Mouse (Mus musculus) inflammation-experienced regulatory T-cells, adult 6 months (primary cell): ENCODE measurements at regions not wholly inside any gene's neighbourhood (a gene's known extent, or its start where the extent isn't known, plus 50 kb on each side); places are given as distances from the start of the nearest gene placed in this dataset.

Experiments used
- ATAC-seq: one replicate; pipeline ENCODE4 v1.8.0; 2017

DNA sequence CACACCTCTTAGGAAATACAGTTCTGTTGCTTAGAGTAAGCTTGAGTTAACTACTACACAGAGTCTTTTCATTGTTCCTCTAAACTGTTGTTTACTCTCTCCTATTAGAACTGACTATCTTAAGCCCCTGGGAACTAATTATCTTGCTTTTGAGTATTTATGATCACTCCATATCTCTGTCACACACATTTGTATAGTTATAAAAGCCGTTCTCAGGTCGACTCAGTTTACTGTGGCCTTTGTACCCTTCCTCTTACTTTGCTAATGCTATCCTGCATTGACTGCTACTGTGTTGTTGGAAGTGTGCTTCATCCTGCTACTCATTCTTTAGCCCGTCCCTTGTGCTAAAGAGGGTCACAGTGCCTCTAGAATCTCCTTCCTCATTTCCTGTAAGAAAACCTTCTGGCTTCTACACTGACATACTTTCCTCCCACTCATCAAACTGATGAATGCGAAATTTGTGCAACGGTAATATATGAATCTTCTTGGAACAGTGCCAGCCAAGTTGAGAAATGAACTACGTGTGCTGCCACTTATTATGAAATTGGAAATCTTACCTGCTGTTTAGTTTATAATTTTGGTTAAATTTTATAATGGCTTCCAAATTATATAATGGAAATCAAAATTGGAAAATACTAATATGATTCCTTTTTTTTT is 119.8 kb upstream of the Cblb start:
- ATAC-seq: peak; percentile 38

- no peak for ATAC-seq
Measured at GRCm38 (mm10) chr16:51915034-51915928, 115.7 kb upstream of the Cblb start.

DNA sequence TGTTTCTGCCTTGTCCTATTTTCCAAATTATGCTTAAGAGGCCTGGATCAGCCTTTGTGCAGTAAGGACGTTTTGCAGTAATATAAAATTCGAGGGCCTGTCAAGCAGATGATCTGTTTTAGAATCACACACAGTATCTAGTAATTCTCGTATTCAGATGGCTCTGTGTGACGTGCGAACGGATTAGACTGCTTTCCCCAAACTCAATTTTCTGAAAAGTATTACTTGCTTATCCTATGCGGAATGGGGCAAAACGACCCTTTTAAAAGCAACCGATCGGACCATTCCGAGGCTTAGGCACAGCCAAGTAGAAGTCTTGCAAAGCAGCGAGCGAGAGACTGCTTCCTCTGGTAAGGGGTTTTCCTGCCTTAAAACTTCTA is 115.1 kb upstream of the Cblb start:
- ATAC-seq: no peak

- no peak for ATAC-seq
Measured at GRCm38 (mm10) chr16:51916337-51916736, 114.7 kb upstream of the Cblb start.

- no peak for ATAC-seq
Measured at GRCm38 (mm10) chr16:51916820-51917219, 114.2 kb upstream of the Cblb start.

DNA sequence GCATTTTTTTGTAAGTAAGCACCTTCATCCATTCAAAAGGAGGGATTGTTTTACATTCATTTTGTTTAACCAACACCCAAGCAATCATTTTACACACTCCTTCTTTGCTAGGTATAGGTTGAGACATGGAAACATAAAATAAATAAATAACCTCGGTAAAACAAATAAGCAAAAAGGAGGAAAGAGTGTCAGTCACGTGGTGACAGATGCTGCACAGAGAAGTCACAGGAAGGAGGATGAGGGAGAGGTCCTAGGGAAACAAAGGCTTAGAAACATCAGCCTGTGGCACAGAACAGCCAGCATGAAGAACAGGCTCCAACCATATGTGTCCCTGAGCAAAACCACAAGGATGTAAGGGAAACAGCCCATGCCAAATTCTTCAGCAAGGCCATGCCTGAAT is 113.5 kb upstream of the Cblb start:
- ATAC-seq: no peak

DNA sequence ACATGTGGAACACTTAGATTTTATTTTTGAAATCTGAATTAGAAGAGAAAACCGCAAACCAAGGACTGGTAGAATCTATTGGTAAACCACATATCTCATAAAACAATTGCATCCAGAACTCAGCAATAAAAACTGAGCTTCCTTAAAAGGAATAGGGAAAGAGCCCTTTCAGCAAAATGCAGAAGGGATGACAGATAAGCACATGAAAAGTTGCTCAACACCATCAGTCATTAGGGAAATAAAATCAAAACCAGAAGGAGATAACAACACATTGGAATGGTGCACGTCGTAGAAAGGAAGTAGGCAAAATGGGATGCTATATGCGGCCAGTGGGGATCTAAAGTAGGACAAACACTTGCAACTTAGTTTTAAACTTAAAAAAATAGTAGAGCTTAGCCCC is 110.0 kb upstream of the Cblb start:
- no peak for ATAC-seq

GRCm38 (mm10) chr16:51922589-51922988 is 108.4 kb upstream of the Cblb start:
- no peak for ATAC-seq

DNA sequence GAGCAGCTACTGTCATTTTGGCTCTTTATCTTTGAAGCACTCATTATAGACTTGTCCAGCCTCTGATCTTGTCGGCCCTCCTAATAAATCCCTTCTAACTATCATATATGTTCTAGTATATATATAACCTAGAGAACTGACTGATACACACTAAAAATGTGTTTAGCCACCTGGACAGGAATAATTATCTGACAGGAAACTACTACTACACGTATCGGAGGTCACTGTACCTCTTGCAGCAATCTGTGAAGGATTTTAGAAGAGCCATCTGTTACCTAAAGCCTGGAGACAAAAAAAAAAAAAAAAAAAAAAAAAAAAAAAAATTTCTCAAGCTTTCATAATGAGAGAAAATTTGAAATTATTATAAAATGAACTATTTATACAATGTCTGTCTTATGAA is 105.4 kb upstream of the Cblb start:
- ATAC-seq: no peak

DNA sequence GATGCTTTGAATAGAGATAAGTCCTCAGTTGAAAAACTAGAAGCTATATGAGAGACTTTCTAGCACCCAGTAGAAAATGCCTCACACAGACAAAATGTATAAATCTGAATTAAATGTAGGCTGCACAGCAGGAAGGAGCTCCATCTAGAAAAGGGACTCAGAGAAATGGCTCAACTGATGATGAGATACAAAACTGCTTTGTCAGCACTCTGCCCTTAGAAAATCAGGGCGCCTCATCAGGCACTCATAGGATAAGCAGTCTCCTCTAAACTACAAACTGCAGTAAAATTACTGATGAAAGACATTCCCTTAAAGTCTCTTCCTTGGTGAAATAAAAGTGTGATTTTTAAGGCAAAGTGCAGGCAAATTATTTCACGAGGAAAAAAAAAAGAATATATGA is 97.9 kb upstream of the Cblb start:
- ATAC-seq: no peak

DNA sequence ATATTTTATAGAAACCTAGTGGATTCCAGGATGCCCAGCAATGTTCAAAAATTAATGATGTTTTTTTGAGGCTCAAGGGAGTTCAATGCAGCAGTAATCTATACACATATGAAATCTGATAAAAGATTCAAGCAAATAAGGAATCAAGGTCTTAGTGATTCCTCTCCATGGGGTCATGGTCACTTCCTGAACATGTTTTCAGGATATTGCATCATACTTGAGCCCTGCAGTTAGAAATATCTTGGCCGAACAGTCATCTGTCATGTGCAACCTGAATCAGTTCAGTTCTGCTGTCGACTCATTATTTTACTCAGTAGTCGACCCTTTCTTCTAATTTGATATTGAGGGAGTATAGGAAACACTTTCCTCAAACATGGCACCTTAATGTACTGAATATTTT is 97.1 kb upstream of the Cblb start:
- no peak for ATAC-seq

DNA sequence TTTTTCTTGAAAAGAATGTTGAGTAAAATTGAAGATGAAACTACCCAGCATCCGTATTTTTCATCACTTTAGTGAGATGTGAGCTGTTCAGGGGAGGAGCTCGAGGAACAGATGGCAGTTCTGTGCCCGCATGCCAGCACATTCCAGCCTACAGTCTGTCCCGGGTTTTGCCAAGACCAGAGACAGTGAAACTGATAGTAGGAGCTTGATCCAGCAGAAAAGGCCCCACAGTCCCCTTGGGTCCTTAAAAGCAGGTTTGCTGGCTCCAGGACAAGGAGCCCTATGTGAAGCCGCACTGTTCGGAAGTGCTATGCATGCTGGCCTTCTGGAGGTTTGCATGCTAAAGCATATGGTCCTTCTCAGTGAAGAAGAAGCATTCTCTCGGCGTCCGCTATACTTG is 93.7 kb upstream of the Cblb start:
- ATAC-seq: no peak

- ATAC-seq: no peak
Measured at GRCm38 (mm10) chr16:51939061-51939460, 92.0 kb upstream of the Cblb start.

DNA sequence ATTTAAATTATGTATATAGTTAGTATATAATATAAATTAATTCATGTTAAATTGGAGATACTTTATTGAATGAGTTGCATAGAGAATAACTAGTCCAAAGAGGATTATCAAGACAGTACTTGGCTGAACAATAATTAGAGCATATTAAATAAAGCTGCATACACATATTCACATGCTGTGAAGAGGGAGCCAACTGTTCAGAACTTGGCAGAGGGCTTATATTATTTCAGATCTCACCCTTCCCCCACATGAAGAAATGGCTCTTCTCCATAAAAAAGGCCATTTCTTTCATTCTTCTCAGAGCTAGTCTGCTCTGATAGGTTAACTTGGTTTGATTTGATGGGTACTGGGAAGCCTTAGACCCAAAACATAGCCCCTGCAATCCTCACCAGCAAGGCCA is 90.5 kb upstream of the Cblb start:
- no peak for ATAC-seq

DNA sequence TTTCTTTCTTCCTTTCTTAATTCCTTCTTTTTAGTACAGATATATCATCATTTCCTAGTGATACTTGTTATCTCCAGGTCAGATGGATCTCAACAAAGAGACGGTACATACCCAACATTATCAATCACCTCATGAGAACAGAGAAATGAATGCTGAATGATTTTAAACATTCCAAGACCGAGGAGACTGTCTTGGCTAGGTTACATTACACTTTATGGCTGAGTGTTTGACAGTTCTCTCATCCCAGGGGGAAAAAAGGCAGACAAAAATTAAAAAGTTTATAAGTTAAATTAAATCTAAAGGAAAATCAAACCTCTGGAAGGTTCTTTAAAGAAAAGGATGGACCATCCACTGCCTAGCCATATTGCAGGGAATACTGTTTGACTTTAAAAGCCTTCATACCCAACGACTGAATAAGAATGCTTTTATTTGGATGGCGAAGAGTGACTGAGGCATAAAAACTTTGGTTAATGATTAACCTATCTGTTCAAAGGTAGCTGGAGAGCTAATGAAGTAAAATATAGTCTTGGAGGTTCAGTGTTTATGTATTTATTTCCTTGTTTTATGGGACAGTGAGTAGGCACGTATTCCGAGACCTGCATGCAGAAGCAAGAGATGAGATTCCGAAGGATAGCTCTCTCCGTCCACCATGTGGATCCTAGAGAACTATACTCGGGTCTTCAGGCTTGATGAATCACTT is 88.4 kb upstream of the Cblb start:
- ATAC-seq: no peak

GRCm38 (mm10) chr16:51967051-51967845 is 63.8 kb upstream of the Cblb start:
- ATAC-seq: no peak
